Mouse (Mus musculus): ENCODE measurements at regions not wholly inside any gene's neighbourhood (a gene's known extent, or its start where the extent isn't known, plus 50 kb on each side); places are given as distances from the start of the nearest gene placed in this dataset.

- DNase-seq, result no peak
These were observed 78.0 kb upstream of the Akt3 start for GRCm38 (mm10) chr1:177335961-177336360.

- no peak for DNase-seq
These were observed 65.4 kb upstream of the Akt3 start for GRCm38 (mm10) chr1:177323366-177323765.

GRCm38 (mm10) chr1:177322745-177323299 is 64.8 kb upstream of the Akt3 start:
- DNase-seq, result peak in 1 of 2 experiments; percentile 10

GRCm38 (mm10) chr1:177322307-177322685 is 64.3 kb upstream of the Akt3 start:
- DNase-seq, result no peak

GRCm38 (mm10) chr1:177321655-177322306 is 63.8 kb upstream of the Akt3 start:
- DNase-seq, result peak in 1 of 2 experiments; percentile 33

- peak in 1 of 2 experiments; percentile 13 for DNase-seq
These were observed 50.3 kb upstream of the Akt3 start for GRCm38 (mm10) chr1:177308213-177308872.

All from adrenal gland, postnatal 36 days (tissue).